Mouse (Mus musculus): Measurements from ENCODE around the gene Sag.

DNA sequence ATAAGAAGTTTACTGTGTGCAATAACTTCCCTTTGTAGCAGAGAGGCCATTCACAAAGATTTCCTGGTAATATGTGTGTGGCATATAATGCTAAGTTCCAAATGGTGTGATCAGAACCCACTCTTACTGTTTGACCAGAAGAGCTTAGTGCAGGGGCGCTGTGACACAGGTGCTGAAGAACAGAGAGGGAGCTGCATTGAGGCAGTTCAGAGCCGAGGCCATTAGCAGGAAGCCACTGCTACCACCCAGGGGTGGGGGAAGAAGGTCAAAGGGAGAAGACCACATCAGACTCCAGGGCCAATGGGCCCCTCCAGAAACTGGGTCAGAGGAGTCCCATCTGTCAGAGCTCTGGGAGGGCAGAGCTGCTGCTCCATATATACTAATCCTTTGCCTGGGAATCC lies 51.4 kb downstream of the Sag start:
- TF ChIP-seq CTCF (conservative IDR thresholded peaks at IDR 0.05; ENCODE audit: low read length) (no peak), POU5F1 (IDR thresholded peaks at IDR 0.05; ENCODE audit: borderline replicate concordance, low read length) (no peak)

Data from E14TG2a.4 (cell line).